Mouse (Mus musculus) embryonic facial prominence, embryonic 10.5 days (tissue): ENCODE measurements around the gene Tapbpl. TPM values are rescaled to one million over a fixed set of nuclear protein-coding genes. Genes with fewer than 3 reads are reported as not detected.
A peak's percentile ranks its signal among the peaks of the same experiment; 100 is the strongest.
"Not testable (repeated sequence)": the region's sequence is repeated elsewhere in the genome, so short reads cannot be mapped to it uniquely, and the experiment has no call there.

Experiments used
- DNase-seq: peaks from one replicate; pipeline ENCODE4 v3.0.0-alpha.2; 2017; ENCODE audit warnings: low spot score
- H3K27ac ChIP-seq: fragments of 300-500 bp; sonication (generic); replicated peaks from 2 replicates; pipeline ENCODE4 v1.5.1; 2016; ENCODE audit warnings: mild to moderate bottlenecking
- H3K27me3 ChIP-seq: fragments of 300-500 bp; sonication (generic); replicated peaks from 2 replicates; pipeline ENCODE4 v1.6.1; 2016; ENCODE audit warnings: low read depth, mild to moderate bottlenecking; ENCODE audit not compliant: poor library complexity, severe bottlenecking
- H3K36me3 ChIP-seq: fragments of 300-500 bp; sonication (generic); replicated peaks from 2 replicates; pipeline ENCODE4 v1.6.1; 2016; ENCODE audit warnings: mild to moderate bottlenecking, moderate library complexity
- H3K4me1 ChIP-seq: fragments of 300-500 bp; sonication (generic); 2 replicates; pipeline ENCODE4 v1.6.1; 2016
- H3K4me3 ChIP-seq: fragments of 300-500 bp; sonication (generic); 2 replicates; pipeline ENCODE4 v1.5.1; 2016; ENCODE audit warnings: mild to moderate bottlenecking, moderate library complexity
- H3K9me3 ChIP-seq: fragments of 300-500 bp; sonication (generic); 2 replicates; pipeline ENCODE4 v1.6.1; 2016; ENCODE audit warnings: mild to moderate bottlenecking
- WGBS: fragments of 180-500 bp; shearing (Covaris S2); methylation state at CpG from one replicate; pipeline ENCODE4 v1.1.7; 2016; 5-methylcytosine and 5-hydroxymethylcytosine counted together
- polyA plus RNA-seq: library from polyadenylated mRNA; unstranded; fragments of >200 nt; fragmentation: Nextera tagmentation; extraction: Ambion mirVana; gene quantifications from 2 replicates; pipeline ENCODE4 v1.2.1, GENCODE M21; 2016

Gene Tapbpl
- polyA plus RNA-seq = 0.98 and 1.6 TPM in 2 replicates

DNA sequence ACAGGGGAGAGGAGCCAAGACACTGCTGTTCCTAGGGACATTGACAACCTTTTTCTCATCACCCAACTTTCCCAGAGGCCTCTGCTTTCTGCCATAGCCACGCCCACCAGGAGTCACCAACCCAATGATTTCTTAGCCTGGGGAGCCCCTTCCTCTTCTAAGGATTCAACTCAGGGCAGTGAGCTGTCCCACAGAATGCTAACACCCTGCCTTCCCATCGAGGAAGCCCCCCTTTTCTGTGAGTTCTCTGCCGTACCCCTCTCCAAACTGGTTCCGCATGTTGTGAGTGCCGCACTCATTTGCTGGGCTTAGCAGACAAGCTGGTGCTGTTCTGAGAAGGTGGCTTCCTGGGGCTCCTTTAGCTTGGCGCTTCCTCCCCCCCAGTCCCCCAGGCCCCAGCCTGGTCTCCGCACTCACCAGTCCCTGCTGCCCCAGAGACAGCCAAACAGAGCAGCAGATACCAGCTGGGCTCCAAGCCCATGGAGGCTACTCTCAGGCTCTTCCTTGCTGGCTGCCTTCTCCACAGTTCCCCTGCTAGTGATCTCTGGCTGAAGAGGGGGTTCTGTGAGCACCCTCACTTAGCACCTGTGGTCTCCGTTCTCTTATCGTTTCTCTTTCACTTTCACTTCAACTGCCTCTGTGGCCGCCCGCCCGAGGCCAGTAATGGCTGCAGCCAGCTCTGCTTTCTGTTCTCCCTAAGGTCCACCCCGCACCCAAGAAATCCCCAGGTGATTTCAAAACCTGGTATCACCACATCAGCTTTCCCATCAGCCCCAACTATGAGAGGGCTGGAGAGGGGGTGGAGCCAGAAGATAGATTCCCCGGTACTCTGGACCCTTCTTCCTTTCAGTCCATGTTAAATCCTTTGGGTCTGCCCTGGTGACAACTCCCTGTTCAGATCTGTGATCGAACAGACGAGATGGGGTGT lies at the start of gene Tapbpl:
TSS of gene Tapbpl (minus strand) at position 744 of the 928 bp plus-strand sequence.
- Histone ChIP-seq H3K4me1 (peaks cover 35% of the 10 kb centered on the region), H3K36me3 (no peaks in the 10 kb centered on the region), H3K9me3 (no peaks in the 10 kb centered on the region), H3K27ac (peak within 1 kb of the TSS; percentile 78), H3K27me3 (no peaks in the 10 kb centered on the region), H3K4me3 (peak within 1 kb of the TSS; percentile 59)
- DNase-seq = peak; percentile 47
- 9% methylated on average over 16 of the region's 16 CpGs for WGBS

GRCm38 (mm10) chr6:125279729-125280128 lies 48.1 kb upstream of the Tapbpl start:
- H3K27me3 ChIP-seq = no peaks in the 10 kb centered on the region
- no peak overlapping the region for H3K27ac ChIP-seq
- no peak overlapping the region for H3K4me3 ChIP-seq
- H3K36me3 ChIP-seq = no peaks in the 10 kb centered on the region
- DNase-seq = no peak
- H3K4me1 ChIP-seq = no peaks in the 10 kb centered on the region
- H3K9me3 ChIP-seq = no peaks in the 10 kb centered on the region
- WGBS = 68% methylated on average over 8 of the region's 8 CpGs

DNA sequence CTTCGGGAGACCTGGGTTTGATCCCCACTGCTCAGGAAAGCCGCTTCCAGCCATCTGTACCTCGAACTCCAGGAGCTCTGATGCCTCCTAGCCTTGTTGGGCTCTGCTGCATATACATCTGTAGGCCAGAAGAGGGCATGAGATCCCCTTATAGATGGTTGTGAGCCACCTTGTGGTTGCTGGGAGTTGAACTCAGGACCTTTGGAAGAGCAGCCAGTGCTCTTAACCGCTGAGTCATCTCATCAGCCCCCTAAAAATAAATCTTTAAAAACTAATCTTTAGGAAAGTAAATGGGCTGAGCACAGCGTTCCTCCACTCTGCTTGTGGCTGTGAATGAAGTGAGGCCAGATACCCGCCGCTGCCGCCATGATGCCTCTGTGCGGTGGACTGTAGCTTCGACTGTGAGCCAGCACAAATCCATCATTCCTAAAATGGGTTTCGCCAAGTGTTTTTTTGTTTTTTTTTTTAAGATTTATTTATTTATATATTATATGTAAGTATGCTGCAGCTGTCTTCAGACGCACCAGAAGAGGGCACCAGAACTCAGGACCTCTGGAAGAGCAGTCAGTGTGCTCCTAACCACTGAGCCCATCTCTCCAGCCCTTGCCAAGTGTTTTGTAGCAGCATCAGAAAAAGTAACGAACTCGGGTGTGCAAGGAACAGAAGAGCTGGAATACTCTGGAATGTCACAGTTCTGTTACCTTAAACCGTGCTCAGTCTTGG lies 43.3 kb upstream of the Tapbpl start:
- WGBS = 64% methylated on average over 15 of the region's 15 CpGs
- Histone ChIP-seq H3K9me3 (no peaks in the 10 kb centered on the region), H3K4me1 (peaks cover 8% of the 10 kb centered on the region), H3K36me3 (no peaks in the 10 kb centered on the region), H3K27ac (no peak overlapping the region), H3K27me3 (peaks cover 12% of the 10 kb centered on the region), H3K4me3 (no peak overlapping the region)
- DNase-seq = peak; percentile 43

- Histone ChIP-seq H3K27me3 (peaks cover 12% of the 10 kb centered on the region), H3K27ac (no peak overlapping the region), H3K36me3 (no peaks in the 10 kb centered on the region), H3K4me3 (no peak overlapping the region), H3K9me3 (no peaks in the 10 kb centered on the region), H3K4me1 (peaks cover 8% of the 10 kb centered on the region)
- no peak for DNase-seq
- 77% methylated on average over 10 of the region's 10 CpGs for WGBS
These were observed 40.6 kb upstream of the Tapbpl start for GRCm38 (mm10) chr6:125272228-125272785.

GRCm38 (mm10) chr6:125271455-125272227 lies 40.0 kb upstream of the Tapbpl start:
- Histone ChIP-seq H3K4me3 (peak overlapping the region; percentile 34), H3K4me1 (peaks cover 8% of the 10 kb centered on the region), H3K27ac (peak overlapping the region; percentile 45; the same call in 1 of the 2 replicates), H3K27me3 (peaks cover 12% of the 10 kb centered on the region), H3K36me3 (no peaks in the 10 kb centered on the region), H3K9me3 (no peaks in the 10 kb centered on the region)
- peak; percentile 87 for DNase-seq
- 21% methylated on average over 17 of the region's 17 CpGs for WGBS

DNA sequence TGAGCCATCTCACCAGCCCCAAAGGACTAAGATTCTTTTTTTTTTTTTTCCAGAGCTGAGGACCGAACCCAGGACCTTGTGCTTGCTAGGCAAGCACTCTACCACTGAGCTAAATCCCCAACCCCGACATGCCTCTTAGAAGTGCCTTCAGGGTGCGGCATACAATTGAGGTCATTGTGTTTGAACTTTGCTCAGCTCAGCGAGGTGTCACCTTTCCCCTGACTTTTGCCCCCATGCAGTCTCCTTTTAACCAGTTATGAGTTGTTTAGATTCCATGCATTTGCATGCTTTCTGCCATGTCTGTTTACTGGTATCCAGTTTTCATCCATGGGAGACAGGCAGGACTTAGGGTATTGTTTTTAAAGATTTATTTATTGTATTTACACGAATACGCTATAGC lies 37.1 kb upstream of the Tapbpl start:
- H3K36me3 ChIP-seq = no peaks in the 10 kb centered on the region
- no peak overlapping the region for H3K27ac ChIP-seq
- peaks cover 8% of the 10 kb centered on the region for H3K4me1 ChIP-seq
- peaks cover 12% of the 10 kb centered on the region for H3K27me3 ChIP-seq
- no peak overlapping the region for H3K4me3 ChIP-seq
- DNase-seq = no peak
- no peaks in the 10 kb centered on the region for H3K9me3 ChIP-seq
- WGBS = 36% methylated on average over 6 of the region's 6 CpGs

DNA sequence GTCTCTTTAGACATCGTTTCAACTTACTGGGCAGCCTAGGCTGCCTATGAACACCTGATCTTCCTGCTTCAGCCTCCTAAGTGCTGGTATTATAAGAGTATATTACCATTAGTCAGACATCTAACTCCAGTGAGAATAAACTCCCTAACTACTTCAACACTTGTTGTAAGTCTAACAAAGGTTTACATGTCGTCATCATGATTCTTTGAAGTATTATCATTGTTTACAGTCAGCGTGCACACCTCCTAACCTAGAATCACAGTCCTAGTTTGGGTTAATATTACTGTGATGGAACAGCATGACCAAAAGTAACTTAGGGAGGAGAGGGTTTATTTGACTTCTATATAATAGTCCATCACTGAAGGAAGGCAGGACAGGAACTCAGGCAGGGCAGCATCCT lies 35.8 kb upstream of the Tapbpl start:
- 90% methylated on average over 3 of the region's 3 CpGs for WGBS
- no peak for DNase-seq
- peaks cover 12% of the 10 kb centered on the region for H3K27me3 ChIP-seq
- no peaks in the 10 kb centered on the region for H3K9me3 ChIP-seq
- H3K27ac ChIP-seq = no peak overlapping the region
- peaks cover 8% of the 10 kb centered on the region for H3K4me1 ChIP-seq
- H3K4me3 ChIP-seq = no peak overlapping the region
- H3K36me3 ChIP-seq = no peaks in the 10 kb centered on the region

GRCm38 (mm10) chr6:125266600-125266999 lies 34.9 kb upstream of the Tapbpl start:
- 70% methylated on average over 6 of the region's 6 CpGs for WGBS
- H3K27ac ChIP-seq, H3K36me3 ChIP-seq, H3K4me3 ChIP-seq, H3K9me3 ChIP-seq, H3K4me1 ChIP-seq, DNase-seq: not testable (repeated sequence)
- H3K27me3 ChIP-seq = peaks cover 12% of the 10 kb centered on the region

DNA sequence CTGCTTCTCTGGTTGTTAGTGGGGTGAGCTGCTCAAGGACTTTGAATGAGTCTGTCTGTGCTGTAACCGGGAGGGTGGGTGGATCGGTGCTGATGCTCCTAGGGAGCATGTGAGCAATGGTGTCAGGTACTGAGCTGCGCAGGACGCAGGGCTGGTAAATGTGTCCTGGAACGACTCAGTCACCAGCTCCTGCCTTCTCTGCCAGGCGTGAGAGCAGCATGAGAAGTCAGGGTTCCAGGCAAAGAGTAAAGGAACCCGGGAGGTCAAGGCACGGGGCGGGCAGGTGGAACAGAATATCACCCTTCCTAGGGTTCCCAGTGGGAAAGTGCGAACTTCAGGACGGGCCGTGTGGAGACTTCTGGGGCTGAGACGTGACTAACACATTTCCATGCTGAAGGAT lies 34.4 kb upstream of the Tapbpl start:
- H3K9me3 ChIP-seq = no peaks in the 10 kb centered on the region
- DNase-seq = no peak
- 77% methylated on average over 13 of the region's 13 CpGs for WGBS
- H3K36me3 ChIP-seq = no peaks in the 10 kb centered on the region
- H3K4me3 ChIP-seq = no peak overlapping the region
- no peak overlapping the region for H3K27ac ChIP-seq
- peaks cover 11% of the 10 kb centered on the region for H3K27me3 ChIP-seq
- H3K4me1 ChIP-seq = no peaks in the 10 kb centered on the region; the same call in 1 of the 2 replicates

GRCm38 (mm10) chr6:125265239-125265638 lies 33.6 kb upstream of the Tapbpl start:
- DNase-seq = no peak
- H3K36me3 ChIP-seq = no peaks in the 10 kb centered on the region
- no peaks in the 10 kb centered on the region for H3K4me1 ChIP-seq
- H3K27ac ChIP-seq = no peak overlapping the region
- H3K27me3 ChIP-seq = peaks cover 3% of the 10 kb centered on the region
- H3K9me3 ChIP-seq = no peaks in the 10 kb centered on the region
- whole genome bisulfite sequencing = 65% methylated on average over 10 of the region's 10 CpGs
- no peak overlapping the region for H3K4me3 ChIP-seq

GRCm38 (mm10) chr6:125264219-125264618 lies 32.6 kb upstream of the Tapbpl start:
- Histone ChIP-seq H3K27me3 (no peaks in the 10 kb centered on the region), H3K36me3 (no peaks in the 10 kb centered on the region), H3K4me3 (no peak overlapping the region), H3K27ac (no peak overlapping the region), H3K4me1 (no peaks in the 10 kb centered on the region), H3K9me3 (no peaks in the 10 kb centered on the region)
- DNase-seq = no peak
- 85% methylated on average over 9 of the region's 9 CpGs for WGBS

- Histone ChIP-seq H3K9me3 (no peaks in the 10 kb centered on the region), H3K4me1 (peaks cover 11% of the 10 kb centered on the region), H3K27ac (no peak overlapping the region), H3K27me3 (no peaks in the 10 kb centered on the region), H3K4me3 (no peak overlapping the region), H3K36me3 (no peaks in the 10 kb centered on the region)
- no peak for DNase-seq
- WGBS = 85% methylated on average over 10 of the region's 10 CpGs
These were observed 28.4 kb upstream of the Tapbpl start for GRCm38 (mm10) chr6:125260006-125260555.
